Mouse (Mus musculus): ENCODE data around the gene Hnrnpf. TPM values are rescaled to one million over a fixed set of nuclear protein-coding genes. Genes with fewer than 3 reads are reported as not detected.
"Not testable (repeated sequence)": the region's sequence is repeated elsewhere in the genome, so short reads cannot be mapped to it uniquely, and the experiment has no call there.

Gene Hnrnpf
- 166 and 175 TPM in 2 replicates for polyA plus RNA-seq (2012; rRNA removed)

GRCm38 (mm10) chr6:117900126-117901080, at the start of gene Hnrnpf:
Gene Hnrnpf, plus strand, starts transcription at chr6:117900324.
- no peak for DNase-seq (ENCODE audit: low read depth, low spot score)
- WGBS = 79% methylated on average over 17 of the region's 17 CpGs

GRCm38 (mm10) chr6:117851747-117852146, 48.4 kb upstream of the Hnrnpf start:
- DNase-seq (ENCODE audit: low read depth, low spot score) = no peak
- 37% methylated on average over 2 of the region's 2 CpGs for WGBS

GRCm38 (mm10) chr6:117857990-117858389, 42.1 kb upstream of the Hnrnpf start:
- 29% methylated on average over 1 of the region's 1 CpGs for WGBS
- DNase-seq (ENCODE audit: low read depth, low spot score) = no peak

- 33% methylated on average over 6 of the region's 6 CpGs for WGBS
- DNase-seq (ENCODE audit: low read depth, low spot score) = no peak
These were observed 38.3 kb upstream of the Hnrnpf start, which contains the start of gene Zfp239 for GRCm38 (mm10) chr6:117861848-117862247. Gene Zfp239, plus strand, starts transcription at chr6:117862100.

- WGBS = 58% methylated on average over 8 of the region's 8 CpGs
- DNase-seq (ENCODE audit: low read depth, low spot score) = no peak
These were observed 37.7 kb upstream of the Hnrnpf start for GRCm38 (mm10) chr6:117862465-117862864.

GRCm38 (mm10) chr6:117862899-117863620, 37.1 kb upstream of the Hnrnpf start:
- 3% methylated on average over 26 of the region's 26 CpGs for WGBS
- DNase-seq (ENCODE audit: low read depth, low spot score) = no peak

GRCm38 (mm10) chr6:117863751-117864150, 36.4 kb upstream of the Hnrnpf start:
- WGBS = 94% methylated on average over 8 of the region's 8 CpGs
- DNase-seq (ENCODE audit: low read depth, low spot score) = no peak

- DNase-seq (ENCODE audit: low read depth, low spot score) = no peak
- WGBS = 49% methylated on average over 8 of the region's 8 CpGs
These were observed 31.9 kb upstream of the Hnrnpf start for GRCm38 (mm10) chr6:117868187-117868586.

GRCm38 (mm10) chr6:117871034-117871433, 29.1 kb upstream of the Hnrnpf start:
- WGBS = 74% methylated on average over 14 of the region's 14 CpGs
- no peak for DNase-seq (ENCODE audit: low read depth, low spot score)

- WGBS = 92% methylated on average over 7 of the region's 7 CpGs
- not testable (repeated sequence) for DNase-seq (ENCODE audit: low read depth, low spot score)
These were observed 26.7 kb upstream of the Hnrnpf start for GRCm38 (mm10) chr6:117873450-117873849.

GRCm38 (mm10) chr6:117874621-117875281, 25.4 kb upstream of the Hnrnpf start:
- 52% methylated on average over 3 of the region's 3 CpGs for WGBS

GRCm38 (mm10) chr6:117878700-117879407, 21.3 kb upstream of the Hnrnpf start:
- 6% methylated on average over 26 of the region's 26 CpGs for WGBS
- peak; percentile 80 for DNase-seq (ENCODE audit: low read depth, low spot score)

More at GRCm38 (mm10) chr6:117874621-117875281, 25.4 kb upstream of the Hnrnpf start:
- DNase-seq (ENCODE audit: low read depth, low spot score) = peak; percentile 57

- WGBS = under 1% methylated on average over 67 of the region's 67 CpGs
These were observed 20.6 kb upstream of the Hnrnpf start for GRCm38 (mm10) chr6:117879408-117880115.

GRCm38 (mm10) chr6:117880394-117880838, 19.7 kb upstream of the Hnrnpf start:
- WGBS = 16% methylated on average over 3 of the region's 3 CpGs
- DNase-seq (ENCODE audit: low read depth, low spot score) = no peak

More at GRCm38 (mm10) chr6:117879408-117880115, 20.6 kb upstream of the Hnrnpf start:
- peak; percentile 97 for DNase-seq (ENCODE audit: low read depth, low spot score)

- no peak for DNase-seq (ENCODE audit: low read depth, low spot score)
- WGBS = 79% methylated on average over 7 of the region's 7 CpGs
These were observed 18.9 kb upstream of the Hnrnpf start for GRCm38 (mm10) chr6:117881229-117881628.

- no peak for DNase-seq (ENCODE audit: low read depth, low spot score)
These were observed 18.1 kb upstream of the Hnrnpf start for GRCm38 (mm10) chr6:117881997-117882396.

GRCm38 (mm10) chr6:117885943-117886342, 14.2 kb upstream of the Hnrnpf start:
- no peak for DNase-seq (ENCODE audit: low read depth, low spot score)
- 78% methylated on average over 2 of the region's 2 CpGs for WGBS

More at GRCm38 (mm10) chr6:117881997-117882396, 18.1 kb upstream of the Hnrnpf start:
- WGBS = 76% methylated on average over 7 of the region's 7 CpGs

- DNase-seq (ENCODE audit: low read depth, low spot score) = no peak
- WGBS = 48% methylated on average over 1 of the region's 1 CpGs
These were observed 12.1 kb upstream of the Hnrnpf start for GRCm38 (mm10) chr6:117888032-117888431.
